Mouse (Mus musculus): ENCODE results near the gene Ntn4. TPM values are rescaled to one million over a fixed set of nuclear protein-coding genes. Genes with fewer than 3 reads are reported as not detected.

Ntn4 gene
- total and polyA plus RNA-seq, 3 experiments = not detected

DNA sequence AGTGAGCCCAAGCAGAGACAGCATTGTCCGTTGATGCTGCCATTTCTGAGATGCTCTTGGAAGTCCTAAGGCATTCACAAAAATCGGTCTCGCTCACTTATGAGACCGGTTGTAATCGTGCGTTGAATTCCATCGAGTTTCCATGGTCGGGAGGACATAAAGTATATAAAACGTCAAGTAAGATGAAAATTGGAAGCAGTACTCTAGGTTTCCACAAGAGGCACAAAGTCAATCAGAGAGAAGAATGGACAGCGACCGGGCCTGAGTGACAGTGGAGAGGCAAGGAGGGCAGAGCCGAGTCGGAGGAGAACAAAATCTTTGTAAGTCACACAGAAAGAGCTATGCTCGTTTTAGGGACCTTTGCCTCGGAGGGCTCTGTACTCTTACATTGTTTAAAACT is 14.9 kb downstream of the Ntn4 start:
- H3K36me3 ChIP-seq (replicated peaks in 1 of 2; ENCODE audit: control insufficient read depth in 1 of 2, insufficient read depth in 1 of 2, low read length in 1 of 2) = no peaks in the 10 kb centered on the region
- TF ChIP-seq RCOR1 (conservative IDR thresholded peaks at IDR 0.05; ENCODE audit: low read depth, low read length) (no peak), CTCF (conservative IDR thresholded peaks at IDR 0.05 in 1 of 2, IDR thresholded peaks at IDR 0.05 in 1 of 2; ENCODE audit: low read depth in 2 of 2, low read length in 2 of 2) (peak in 1 of 2 experiments; percentile 28; a peak in 2 of 4 replicates)
- H3K27ac ChIP-seq (ENCODE audit: insufficient read depth, low read depth) = no peak overlapping the region
- dilution Hi-C loops (cut with MboI; ENCODE audit: extremely low pct_ligation_motif_present, extremely low pct_unique_long_range_greater_than_20kb, low sequenced_read_pairs) (no loop called here), in situ Hi-C loops (cut with MboI; ENCODE audit: low pct_ligation_motif_present, low pct_unique_long_range_greater_than_20kb, low sequenced_read_pairs) (no loop called here)
- H3K9me3 ChIP-seq (replicated peaks; ENCODE audit: low read length) = no peaks in the 10 kb centered on the region
- H3K4me2 ChIP-seq (ENCODE audit: insufficient read depth, low read depth, poor library complexity, severe bottlenecking) = peak overlapping the region; percentile 12; the same call in 1 of the 2 replicates
- peak; percentile 3 for DNase-seq (ENCODE audit: extremely low read depth)
- no peak overlapping the region for H3K4me3 ChIP-seq (replicated peaks in 1 of 3; ENCODE audit: low read depth in 2 of 3, low read length in 2 of 3, poor library complexity in 1 of 3)
- no peaks in the 10 kb centered on the region for H3K4me1 ChIP-seq (ENCODE audit: control insufficient read depth in 1 of 2, insufficient read depth in 2 of 2)
- H3K9ac ChIP-seq (ENCODE audit: insufficient read depth, low read depth) = no peak overlapping the region
- H3K27me3 ChIP-seq (replicated peaks) = no peaks in the 10 kb centered on the region
- H3K79me2 ChIP-seq (replicated peaks; ENCODE audit: control insufficient read depth, extremely low read depth, insufficient read depth, poor library complexity, severe bottlenecking) = no peaks in the 10 kb centered on the region

GRCm38 (mm10) chr10:93659792-93660191 is 19.3 kb downstream of the Ntn4 start:
- Histone ChIP-seq H3K9ac (ENCODE audit: insufficient read depth, low read depth) (no peak overlapping the region), H3K4me2 (ENCODE audit: insufficient read depth, low read depth, poor library complexity, severe bottlenecking) (no peak overlapping the region), H3K36me3 (replicated peaks in 1 of 2; ENCODE audit: control insufficient read depth in 1 of 2, insufficient read depth in 1 of 2, low read length in 1 of 2) (no peaks in the 10 kb centered on the region), H3K9me3 (replicated peaks; ENCODE audit: low read length) (no peaks in the 10 kb centered on the region), H3K27me3 (replicated peaks) (no peaks in the 10 kb centered on the region), H3K27ac (ENCODE audit: insufficient read depth, low read depth) (no peak overlapping the region), H3K79me2 (replicated peaks; ENCODE audit: control insufficient read depth, extremely low read depth, insufficient read depth, poor library complexity, severe bottlenecking) (no peaks in the 10 kb centered on the region), H3K4me1 (ENCODE audit: control insufficient read depth in 1 of 2, insufficient read depth in 2 of 2) (no peaks in the 10 kb centered on the region), H3K4me3 (replicated peaks in 1 of 3; ENCODE audit: low read depth in 2 of 3, low read length in 2 of 3, poor library complexity in 1 of 3) (no peak overlapping the region)
- DNase-seq (ENCODE audit: extremely low read depth) = no peak
- in situ Hi-C loops (cut with MboI; ENCODE audit: low pct_ligation_motif_present, low pct_unique_long_range_greater_than_20kb, low sequenced_read_pairs) = no loop called here
- dilution Hi-C loops (cut with MboI; ENCODE audit: extremely low pct_ligation_motif_present, extremely low pct_unique_long_range_greater_than_20kb, low sequenced_read_pairs) = no loop called here
- TF ChIP-seq CHD1 (IDR thresholded peaks at IDR 0.05; ENCODE audit: low read depth, low read length) (no peak), E2F4 (IDR thresholded peaks at IDR 0.05; ENCODE audit: insufficient replicate concordance, low read depth, low read length) (no peak), JUN (IDR thresholded peaks at IDR 0.05; ENCODE audit: insufficient read depth, low read depth, low read length) (no peak), IRF4 (IDR thresholded peaks at IDR 0.05; ENCODE audit: low read depth, low read length) (no peak), MAFK (IDR thresholded peaks at IDR 0.05; ENCODE audit: insufficient replicate concordance, low read length) (no peak), CTCF (conservative IDR thresholded peaks at IDR 0.05 in 1 of 2, IDR thresholded peaks at IDR 0.05 in 1 of 2; ENCODE audit: low read depth in 2 of 2, low read length in 2 of 2) (no peak), MEF2A (IDR thresholded peaks at IDR 0.05; ENCODE audit: borderline replicate concordance, low read depth, low read length) (no peak), ETS1 (conservative IDR thresholded peaks at IDR 0.05; ENCODE audit: low read depth, low read length) (no peak), EP300 (IDR thresholded peaks at IDR 0.05; ENCODE audit: low read length) (no peak), USF1 (IDR thresholded peaks at IDR 0.05; ENCODE audit: low read depth, low read length) (no peak), UBTF (IDR thresholded peaks at IDR 0.05; ENCODE audit: low read depth, low read length) (no peak), MAX (IDR thresholded peaks at IDR 0.05; ENCODE audit: low read length) (no peak), SIN3A (IDR thresholded peaks at IDR 0.05; ENCODE audit: low read length) (no peak)

Data from CH12.LX (cell line).